Comparison of ENCODE assay signal across 16 mouse cellular contexts in the genomic region with DNA sequence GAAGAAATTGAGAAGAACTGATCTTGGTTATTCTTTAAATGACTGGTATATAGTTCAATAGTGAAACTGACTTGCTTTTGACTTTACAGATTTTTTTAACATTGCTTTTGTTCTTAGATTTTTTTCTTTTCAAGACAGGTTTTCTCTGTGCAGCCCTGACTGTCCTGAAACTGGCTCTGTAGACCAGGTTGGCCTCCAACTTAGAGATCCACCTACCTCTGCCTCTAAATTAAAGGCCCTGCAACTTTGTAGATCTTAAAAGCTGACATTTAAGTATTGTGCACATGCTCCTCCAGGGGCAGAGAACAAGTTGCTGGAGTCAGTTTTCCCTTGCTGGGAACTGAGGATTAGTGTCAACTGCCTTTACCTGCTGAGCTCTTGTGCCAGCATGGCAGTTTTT.
"Had no signal": no experiment of that assay in that cellular context is flagged by ENCODE, and none has a peak within 500 bp of the region (broad histone marks: within the 10 kb centered on the region; RNA-seq: fewer than 3 reads in every experiment).

No protein-coding gene starts in this region.

- H3K27ac ChIP-seq: neural tube, embryonic 13.5 days; neural tube, embryonic 15.5 days; stomach, embryonic 15.5 days; stomach, postnatal 0 days had no signal

- DNase-seq: retina, postnatal 1 day; right cerebral cortex, adult 18-20 months; right cerebral cortex, postnatal 14 days; right cerebral cortex, postnatal 25 days; right cerebral cortex, postnatal 4 days; spleen, adult 18-20 months; thymus, adult 18-20 months; thymus, adult 2 months; thymus, postnatal 14 days; thymus, postnatal 25 days; thymus, postnatal 36 days; thymus, postnatal 4 days had no signal

- H3K4me2 ChIP-seq: neural tube, embryonic 13.5 days; neural tube, embryonic 15.5 days; stomach, embryonic 15.5 days had no signal

- H3K9me3 ChIP-seq: neural tube, embryonic 13.5 days; neural tube, embryonic 15.5 days; stomach, embryonic 15.5 days had no signal

- H3K27me3 ChIP-seq: neural tube, embryonic 13.5 days; neural tube, embryonic 15.5 days; stomach, embryonic 15.5 days had no signal

- H3K4me1 ChIP-seq: neural tube, embryonic 13.5 days; neural tube, embryonic 15.5 days; stomach, embryonic 15.5 days had no signal

- H3K9ac ChIP-seq: neural tube, embryonic 13.5 days; neural tube, embryonic 15.5 days; stomach, embryonic 15.5 days had no signal

- H3K36me3 ChIP-seq: neural tube, embryonic 13.5 days; neural tube, embryonic 15.5 days; stomach, embryonic 15.5 days had no signal

- H3K4me3 ChIP-seq: neural tube, embryonic 13.5 days; neural tube, embryonic 15.5 days; stomach, embryonic 15.5 days had no signal
